Mouse (Mus musculus) ES-Bruce4 (cell line): ENCODE results near the gene Bnip3.

Experiments
- CTCF ChIP-seq: IDR thresholded peaks from one replicate; pipeline ENCODE4 v1.8.1; 2011; ENCODE audit warnings: low read depth, low read length
- EP300 ChIP-seq: IDR thresholded peaks from 2 replicates; pipeline ENCODE4 v1.6.1; 2011; ENCODE audit warnings: low read depth, low read length; ENCODE audit not compliant: insufficient read depth
- POLR2A ChIP-seq: IDR thresholded peaks from one replicate; pipeline ENCODE4 v1.8.1; 2011; ENCODE audit warnings: low read length; ENCODE audit not compliant: insufficient read depth

- no peak for TF ChIP-seq POLR2A
- TF ChIP-seq CTCF = no peak
- TF ChIP-seq EP300 = no peak
Observed at GRCm38 (mm10) chr7:138906441-138906840, 2.9 kb downstream of the Bnip3 start.
